Mouse (Mus musculus) WW6 (cell line): ENCODE data around the gene Fnip2.

Source experiments
- DNase-seq: peaks from one replicate; pipeline ENCODE4 v3.0.0-alpha.2; 2013; ENCODE audit warnings: low read depth, low spot score

Gene Fnip2

DNA sequence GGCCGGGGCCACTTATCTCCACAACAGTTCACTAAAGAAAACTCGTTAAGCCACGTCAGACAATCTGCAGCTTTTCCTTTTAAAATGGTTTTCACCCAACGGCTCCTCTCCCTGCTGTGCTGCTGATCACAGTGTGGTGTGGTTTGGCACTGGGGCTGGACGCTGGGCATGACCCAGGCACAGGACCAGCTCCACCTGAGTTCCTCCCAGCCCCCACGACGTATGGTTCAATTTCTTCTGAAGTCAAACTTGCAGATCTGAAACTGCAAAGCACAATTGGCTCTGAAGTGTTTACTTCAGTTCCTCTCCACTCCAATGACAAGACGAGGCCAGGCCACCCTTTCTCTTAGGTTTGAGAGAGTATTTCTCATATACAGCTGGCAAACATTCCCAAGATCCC lies 39.1 kb downstream of the Fnip2 start:
- no peak for DNase-seq

- DNase-seq, result no peak
Measured at GRCm38 (mm10) chr3:79527921-79528320, 39.7 kb downstream of the Fnip2 start.

DNA sequence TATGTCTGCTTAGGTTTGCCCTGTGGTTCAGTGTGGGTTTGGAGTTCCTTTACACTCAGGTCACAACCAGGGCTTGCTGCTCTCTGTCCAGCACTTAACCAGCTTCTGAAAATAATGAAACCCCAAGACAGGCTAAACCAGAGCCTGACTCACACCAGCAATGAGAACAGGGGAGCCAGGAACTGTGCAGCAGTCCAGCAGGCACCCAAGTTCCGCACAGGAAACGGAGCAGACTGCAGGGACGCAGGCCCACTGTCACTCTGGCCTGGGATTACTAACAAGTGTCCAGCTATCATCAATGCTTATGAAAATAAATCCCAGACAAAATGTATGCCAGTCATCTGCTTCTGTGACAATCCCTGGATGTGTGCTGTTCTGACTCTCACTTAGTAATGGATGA lies 40.1 kb downstream of the Fnip2 start:
- no peak for DNase-seq

GRCm38 (mm10) chr3:79523349-79523748 lies 44.2 kb downstream of the Fnip2 start:
- DNase-seq, result no peak

DNA sequence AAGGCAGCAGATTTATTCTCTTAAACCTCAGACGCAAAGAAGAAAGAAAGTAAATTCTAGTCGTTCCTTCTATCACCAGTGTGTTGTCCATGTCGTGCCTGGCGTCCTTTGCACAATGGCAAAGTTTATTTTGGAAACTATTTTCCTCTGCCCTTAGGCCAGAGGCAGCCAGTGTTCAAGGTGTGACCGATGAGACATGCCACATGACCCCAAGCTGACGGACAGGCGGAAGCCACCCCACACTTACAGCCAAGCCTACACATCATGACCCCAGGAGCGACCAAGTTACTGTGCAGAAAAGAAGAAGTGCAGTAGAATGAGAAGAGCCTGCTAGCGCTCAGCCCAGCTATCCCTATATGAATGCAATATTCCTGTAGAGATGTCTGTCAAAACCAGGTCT lies 47.7 kb downstream of the Fnip2 start:
- no peak for DNase-seq

GRCm38 (mm10) chr3:79518761-79519527 lies 48.7 kb downstream of the Fnip2 start:
- no peak for DNase-seq

DNA sequence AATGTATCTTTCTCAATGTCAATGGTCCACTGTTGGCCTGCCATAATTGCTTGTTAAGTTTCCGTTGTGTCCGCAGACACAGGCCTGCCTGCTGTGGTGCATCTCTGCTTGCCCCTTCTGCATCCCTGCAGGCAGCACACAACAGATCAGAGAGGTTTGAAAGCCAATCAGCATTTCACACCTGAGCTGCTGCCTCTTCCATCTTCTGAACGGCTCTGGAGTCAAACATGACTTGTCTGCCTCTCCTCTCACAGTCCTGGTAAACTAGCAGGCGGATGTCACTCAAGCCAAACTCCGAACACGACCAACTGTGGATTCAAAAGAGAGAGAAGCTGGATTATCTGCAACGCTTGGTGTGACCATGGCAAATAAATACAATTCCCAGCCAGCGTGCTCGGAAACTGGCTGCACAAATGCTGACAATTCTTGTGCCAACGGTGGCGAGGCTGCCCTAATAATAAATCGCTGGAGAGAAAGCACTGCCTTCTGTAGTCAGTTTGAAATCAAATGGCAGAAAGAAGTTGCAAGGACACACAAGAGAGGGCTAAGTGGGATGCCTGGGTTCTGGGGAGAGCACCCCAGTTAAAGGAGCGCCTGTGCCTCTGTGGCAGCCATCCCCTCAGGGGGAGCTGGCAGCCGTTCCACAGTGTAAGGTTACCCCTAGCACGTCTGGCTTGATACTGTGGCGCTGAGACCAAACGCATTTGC lies 49.6 kb downstream of the Fnip2 start:
- DNase-seq, result no peak

- DNase-seq, result no peak
Measured at GRCm38 (mm10) chr3:79516958-79517357, 50.6 kb downstream of the Fnip2 start.

GRCm38 (mm10) chr3:79516099-79516920 lies 51.3 kb downstream of the Fnip2 start:
- DNase-seq, result no peak

- no peak for DNase-seq
Measured at GRCm38 (mm10) chr3:79514304-79514703, 53.3 kb downstream of the Fnip2 start.

DNA sequence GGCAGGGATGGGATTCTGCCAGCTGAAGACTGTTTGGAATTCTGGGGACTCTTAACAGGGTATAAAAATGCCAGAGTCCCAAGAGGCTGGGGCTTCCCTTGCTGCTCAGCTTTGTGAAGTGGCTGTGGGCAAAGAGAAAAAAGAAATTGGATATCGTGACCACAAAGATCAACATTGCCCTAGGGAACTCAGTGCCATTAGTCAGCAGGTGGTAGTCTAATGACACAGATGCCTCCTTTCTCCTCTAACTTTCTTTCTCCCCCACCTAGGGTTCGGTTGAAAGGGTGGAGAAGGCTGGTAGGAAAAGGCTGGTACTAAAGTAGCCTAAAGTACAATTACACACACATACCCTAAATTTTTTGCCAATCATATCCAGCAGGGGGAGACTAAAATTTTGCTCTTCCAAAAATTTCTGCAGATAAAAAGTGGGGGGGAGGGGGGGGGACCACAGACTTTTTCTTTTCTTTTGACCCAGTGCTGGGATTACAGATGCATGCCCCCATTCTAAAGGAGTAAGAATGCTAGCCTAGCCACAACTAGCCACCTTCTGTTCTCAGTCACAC lies 66.3 kb downstream of the Fnip2 start:
- DNase-seq, result no peak

DNA sequence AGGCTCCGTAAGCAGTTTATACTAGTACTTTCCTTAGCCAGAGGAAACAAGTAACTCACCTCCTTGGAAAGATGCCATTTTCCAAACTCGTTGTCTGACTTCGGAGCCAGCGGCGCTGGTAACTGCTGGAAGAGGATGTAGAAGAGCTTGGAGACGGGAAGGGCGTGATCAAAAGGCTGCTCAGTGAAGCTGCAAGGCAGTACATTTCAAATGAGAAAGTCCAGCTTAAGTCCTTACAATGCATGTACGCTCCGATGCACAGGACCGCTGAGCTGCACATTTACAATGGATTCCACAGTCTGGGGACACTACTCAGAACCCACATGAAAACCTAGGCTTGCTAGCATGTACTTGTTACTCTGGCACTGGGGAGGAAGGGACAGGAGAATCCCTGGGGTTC lies 67.3 kb downstream of the Fnip2 start:
- no peak for DNase-seq

GRCm38 (mm10) chr3:79496668-79497067 lies 70.9 kb downstream of the Fnip2 start:
- no peak for DNase-seq

- no peak for DNase-seq
Measured at GRCm38 (mm10) chr3:79495151-79495550, 72.4 kb downstream of the Fnip2 start.

- no peak for DNase-seq
Measured at GRCm38 (mm10) chr3:79494028-79494427, 73.6 kb downstream of the Fnip2 start.

GRCm38 (mm10) chr3:79493064-79493463 lies 74.5 kb downstream of the Fnip2 start:
- no peak for DNase-seq

DNA sequence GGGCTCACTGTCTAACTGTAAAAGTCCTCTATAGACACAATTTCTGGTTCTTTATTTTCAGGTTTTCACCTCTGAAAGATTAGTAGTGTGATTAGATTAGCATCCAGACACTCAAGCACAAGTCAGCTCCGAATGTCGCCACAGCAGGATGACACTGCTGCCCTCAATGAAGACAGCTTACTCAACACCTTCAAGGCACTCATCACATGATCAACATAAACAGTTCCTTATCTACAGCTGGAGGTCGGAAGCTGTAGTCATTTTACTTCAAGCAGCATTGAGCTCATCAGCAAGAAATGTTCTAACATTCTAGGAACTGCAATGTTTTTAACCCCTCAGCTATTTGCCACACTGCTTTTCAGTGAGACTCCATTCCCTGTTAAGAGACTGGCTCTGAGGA lies 76.0 kb downstream of the Fnip2 start:
- no peak for DNase-seq

DNA sequence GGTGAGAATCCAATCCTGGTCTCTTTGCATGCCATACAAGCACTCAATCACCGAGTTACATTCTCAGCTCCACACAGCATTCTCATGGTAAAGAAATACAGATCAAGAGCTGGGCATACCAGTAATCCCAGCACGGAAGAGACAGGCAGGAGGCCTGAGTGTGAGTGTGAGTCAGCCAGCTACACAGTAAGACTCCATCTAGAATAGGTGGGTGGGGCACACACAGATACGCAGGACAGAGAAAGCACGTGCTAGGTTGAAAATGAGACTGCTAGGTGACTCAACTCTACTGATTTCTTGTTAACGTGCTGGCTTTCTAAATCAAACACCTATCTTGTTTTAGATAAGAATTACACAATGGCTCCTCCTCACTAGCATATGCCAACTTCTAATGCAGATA lies 77.5 kb downstream of the Fnip2 start:
- no peak for DNase-seq

GRCm38 (mm10) chr3:79488025-79488424 lies 79.6 kb downstream of the Fnip2 start:
- no peak for DNase-seq

DNA sequence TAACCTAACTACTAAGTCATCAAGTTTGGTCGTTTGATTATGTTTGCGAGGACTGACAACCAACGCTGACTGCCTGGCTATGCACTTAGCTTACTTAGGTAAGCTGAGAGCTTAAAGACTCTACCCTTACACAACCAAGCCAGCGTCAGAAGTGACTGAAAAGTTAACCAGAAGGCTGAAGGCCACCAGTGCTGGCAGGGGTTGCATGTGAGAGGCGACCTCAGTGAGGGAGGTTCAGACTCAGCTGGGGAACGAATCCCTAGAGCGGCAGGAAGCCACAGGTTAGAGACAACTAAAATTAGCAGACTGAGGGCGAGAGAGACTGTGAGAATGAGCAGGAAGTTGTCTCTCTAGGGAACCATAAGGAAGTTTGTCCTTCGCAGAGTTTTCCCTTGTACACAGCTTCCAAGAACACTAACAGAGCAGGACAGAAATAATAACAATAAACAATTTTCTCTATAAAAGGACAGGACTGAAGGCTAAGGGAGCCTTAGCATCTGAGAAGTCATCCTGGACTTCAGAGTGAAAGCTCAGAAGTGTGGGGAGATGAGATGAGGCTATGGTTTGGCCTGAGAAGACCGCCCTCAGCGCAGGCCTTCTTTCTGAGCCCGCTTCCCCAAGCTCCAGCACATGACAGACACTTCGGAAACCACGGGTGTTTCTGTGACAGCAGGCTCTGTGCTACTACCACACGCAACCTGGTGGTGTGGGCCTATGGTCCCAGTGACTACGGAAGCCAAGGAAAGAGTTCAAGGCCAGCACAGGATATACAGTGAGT lies 83.1 kb downstream of the Fnip2 start:
- DNase-seq, result no peak

DNA sequence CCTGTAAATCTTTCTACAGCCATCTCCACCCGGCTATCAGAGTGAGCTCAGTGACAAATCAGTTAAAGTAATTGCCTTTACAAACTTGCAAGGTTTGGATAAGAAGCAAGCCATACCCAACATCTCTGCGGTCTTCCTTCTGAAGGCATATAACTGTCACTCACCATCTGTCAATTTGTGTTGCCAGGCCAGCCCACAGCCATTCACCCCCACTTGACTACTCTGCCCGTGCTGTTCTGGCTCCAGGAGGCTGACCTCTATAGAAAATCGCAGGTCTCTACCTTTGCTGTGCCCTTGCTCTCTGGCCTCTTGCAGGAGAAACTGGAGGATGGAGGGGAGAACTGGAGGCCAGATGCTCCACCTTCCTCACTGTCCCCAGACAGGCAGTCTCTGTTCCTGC lies 88.7 kb downstream of the Fnip2 start:
- no peak for DNase-seq
